Mouse (Mus musculus): ENCODE results near the gene Cd9. TPM values are rescaled to one million over a fixed set of nuclear protein-coding genes. Genes with fewer than 3 reads are reported as not detected.

The Cd9 gene
- polyA plus RNA-seq, 1 experiment from 2014 or later, result 168 TPM

- 70% methylated on average over 7 of the region's 7 CpGs for WGBS (ENCODE audit: insufficient replicate concordance)
- H3K36me3 ChIP-seq (ENCODE audit: control insufficient read depth, insufficient read depth), result no peaks in the 10 kb centered on the region
These were observed 33.3 kb downstream of the Cd9 start for GRCm38 (mm10) chr6:125461325-125461724.

GRCm38 (mm10) chr6:125460589-125460988, 34.0 kb downstream of the Cd9 start:
- Histone ChIP-seq H3K4me2 (ENCODE audit: low read depth, low read length) (no peak overlapping the region), H3K27me3 (ENCODE audit: control insufficient read depth, insufficient read depth, low read depth, low read length) (no peaks in the 10 kb centered on the region), H3K9ac (ENCODE audit: low read depth, low read length) (no peak overlapping the region), H3K4me1 (ENCODE audit: control insufficient read depth, low read depth, low read length) (peaks cover 3% of the 10 kb centered on the region; the same call in 1 of the 2 replicates), H3K36me3 (ENCODE audit: control insufficient read depth, insufficient read depth) (no peaks in the 10 kb centered on the region), H3K27ac (ENCODE audit: low read length) (no peak overlapping the region), H3K4me3 (ENCODE audit: low read depth, low read length) (no peak overlapping the region), H3K9me3 (replicated peaks; ENCODE audit: control insufficient read depth, low read length) (no peaks in the 10 kb centered on the region)
- 58% methylated on average over 11 of the region's 11 CpGs for WGBS (ENCODE audit: insufficient replicate concordance)
- no peak for ATAC-seq (ENCODE audit: low read depth)

More at GRCm38 (mm10) chr6:125461325-125461724, 33.3 kb downstream of the Cd9 start:
- Histone ChIP-seq H3K9me3 (replicated peaks; ENCODE audit: control insufficient read depth, low read length) (no peaks in the 10 kb centered on the region), H3K4me3 (ENCODE audit: low read depth, low read length) (no peak overlapping the region), H3K27me3 (ENCODE audit: control insufficient read depth, insufficient read depth, low read depth, low read length) (no peaks in the 10 kb centered on the region), H3K4me2 (ENCODE audit: low read depth, low read length) (no peak overlapping the region), H3K9ac (ENCODE audit: low read depth, low read length) (no peak overlapping the region), H3K27ac (ENCODE audit: low read length) (no peak overlapping the region), H3K4me1 (ENCODE audit: control insufficient read depth, low read depth, low read length) (peaks cover 3% of the 10 kb centered on the region; the same call in 1 of the 2 replicates)
- no peak for ATAC-seq (ENCODE audit: low read depth)

DNA sequence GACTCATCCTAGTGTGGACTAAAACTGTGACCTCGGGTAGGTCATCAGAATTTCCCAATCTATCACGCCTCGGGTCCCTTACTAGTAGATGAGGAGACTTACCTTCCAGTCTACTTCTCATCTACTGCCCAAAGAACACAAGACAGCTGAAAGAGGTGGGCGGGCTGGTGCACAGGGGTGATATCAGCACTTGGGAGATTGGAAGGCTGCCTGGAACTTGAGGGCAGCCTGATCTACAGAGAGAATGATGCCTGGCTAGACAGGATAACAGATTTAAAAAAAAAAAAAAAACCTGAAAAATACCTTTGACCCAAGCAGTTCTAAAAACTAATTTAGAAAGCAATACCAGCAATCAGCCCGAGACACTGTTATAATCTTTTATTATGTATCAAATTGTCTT, 34.7 kb downstream of the Cd9 start:
- no peaks in the 10 kb centered on the region for H3K9me3 ChIP-seq (replicated peaks; ENCODE audit: control insufficient read depth, low read length)
- no peak overlapping the region for H3K27ac ChIP-seq (ENCODE audit: low read length)
- no peaks in the 10 kb centered on the region for H3K27me3 ChIP-seq (ENCODE audit: control insufficient read depth, insufficient read depth, low read depth, low read length)
- no peak overlapping the region for H3K4me3 ChIP-seq (ENCODE audit: low read depth, low read length)
- ATAC-seq (ENCODE audit: low read depth), result peak; percentile 64; the same call in 1 of the 2 replicates
- H3K36me3 ChIP-seq (ENCODE audit: control insufficient read depth, insufficient read depth), result no peaks in the 10 kb centered on the region
- no peak overlapping the region for H3K4me2 ChIP-seq (ENCODE audit: low read depth, low read length)
- 41% methylated on average over 5 of the region's 5 CpGs for WGBS (ENCODE audit: insufficient replicate concordance)
- H3K9ac ChIP-seq (ENCODE audit: low read depth, low read length), result no peak overlapping the region
- peaks cover 3% of the 10 kb centered on the region; the same call in 1 of the 2 replicates for H3K4me1 ChIP-seq (ENCODE audit: control insufficient read depth, low read depth, low read length)

DNA sequence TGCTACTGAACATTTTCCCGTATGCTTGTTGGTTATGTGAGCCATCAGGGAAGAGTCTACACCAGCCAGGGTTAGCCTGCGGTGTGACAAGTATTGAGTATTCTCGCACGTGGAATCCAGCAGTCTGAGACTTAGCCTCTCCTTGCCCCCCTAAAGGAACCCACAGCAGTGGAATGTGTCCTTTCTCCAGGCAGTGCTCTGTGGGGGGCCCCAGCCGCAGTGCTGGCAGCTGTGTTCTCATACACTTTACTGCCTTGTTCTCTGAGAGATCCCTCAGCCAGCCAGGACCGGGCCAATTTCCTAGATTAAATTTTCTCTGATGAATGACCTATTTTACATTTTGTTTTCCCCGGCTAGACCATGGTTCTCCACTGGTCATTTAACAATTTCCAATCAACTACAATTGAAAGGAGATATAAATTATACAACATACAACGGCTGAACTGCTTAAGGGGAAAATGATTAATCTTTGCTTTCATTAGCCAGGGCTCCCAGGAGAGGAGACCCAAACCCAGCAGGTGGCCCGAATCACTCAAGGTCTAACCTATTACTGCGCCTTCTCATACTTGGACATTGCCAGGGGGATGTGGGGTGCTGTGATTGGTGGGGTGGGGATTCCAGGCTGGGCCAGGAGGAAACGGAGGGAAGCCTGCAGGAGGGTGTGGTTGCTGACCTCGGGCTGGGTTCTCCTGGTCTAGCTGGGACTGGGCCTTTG, 38.6 kb downstream of the Cd9 start:
- ATAC-seq (ENCODE audit: low read depth), result no peak
- Histone ChIP-seq H3K9ac (ENCODE audit: low read depth, low read length) (no peak overlapping the region), H3K4me2 (ENCODE audit: low read depth, low read length) (no peak overlapping the region), H3K4me3 (ENCODE audit: low read depth, low read length) (no peak overlapping the region), H3K27me3 (ENCODE audit: control insufficient read depth, insufficient read depth, low read depth, low read length) (no peaks in the 10 kb centered on the region), H3K9me3 (replicated peaks; ENCODE audit: control insufficient read depth, low read length) (no peaks in the 10 kb centered on the region), H3K36me3 (ENCODE audit: control insufficient read depth, insufficient read depth) (no peaks in the 10 kb centered on the region), H3K27ac (ENCODE audit: low read length) (no peak overlapping the region), H3K4me1 (ENCODE audit: control insufficient read depth, low read depth, low read length) (peaks cover 3% of the 10 kb centered on the region; the same call in 1 of the 2 replicates)
- 63% methylated on average over 12 of the region's 12 CpGs for WGBS (ENCODE audit: insufficient replicate concordance)

DNA sequence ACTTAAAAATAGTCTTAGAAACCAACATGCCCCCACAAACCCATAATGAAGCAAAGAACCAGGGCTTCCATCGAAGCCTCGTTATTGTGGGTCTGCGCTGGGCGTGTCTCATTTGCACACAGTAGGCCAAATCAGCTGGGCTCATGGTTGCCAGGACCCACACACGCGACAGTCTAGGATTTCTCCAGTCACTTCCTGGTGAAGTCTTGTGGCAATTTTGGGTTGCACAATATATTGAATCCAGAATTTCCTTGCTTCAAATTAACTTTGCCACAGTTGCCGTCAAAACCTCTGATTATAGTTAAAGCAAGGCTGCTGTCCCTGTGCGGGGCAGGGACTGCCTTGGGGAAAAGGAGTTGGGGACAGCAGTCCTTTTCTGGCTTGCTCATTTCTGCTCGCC, 39.9 kb downstream of the Cd9 start:
- H3K27me3 ChIP-seq (ENCODE audit: control insufficient read depth, insufficient read depth, low read depth, low read length), result no peaks in the 10 kb centered on the region
- H3K36me3 ChIP-seq (ENCODE audit: control insufficient read depth, insufficient read depth), result no peaks in the 10 kb centered on the region
- H3K9ac ChIP-seq (ENCODE audit: low read depth, low read length), result no peak overlapping the region
- H3K4me3 ChIP-seq (ENCODE audit: low read depth, low read length), result no peak overlapping the region
- WGBS (ENCODE audit: insufficient replicate concordance), result 71% methylated on average over 9 of the region's 9 CpGs
- no peak for ATAC-seq (ENCODE audit: low read depth)
- H3K9me3 ChIP-seq (replicated peaks; ENCODE audit: control insufficient read depth, low read length), result no peaks in the 10 kb centered on the region
- no peak overlapping the region for H3K4me2 ChIP-seq (ENCODE audit: low read depth, low read length)
- H3K4me1 ChIP-seq (ENCODE audit: control insufficient read depth, low read depth, low read length), result peaks cover 2% of the 10 kb centered on the region; the same call in 1 of the 2 replicates
- H3K27ac ChIP-seq (ENCODE audit: low read length), result no peak overlapping the region

DNA sequence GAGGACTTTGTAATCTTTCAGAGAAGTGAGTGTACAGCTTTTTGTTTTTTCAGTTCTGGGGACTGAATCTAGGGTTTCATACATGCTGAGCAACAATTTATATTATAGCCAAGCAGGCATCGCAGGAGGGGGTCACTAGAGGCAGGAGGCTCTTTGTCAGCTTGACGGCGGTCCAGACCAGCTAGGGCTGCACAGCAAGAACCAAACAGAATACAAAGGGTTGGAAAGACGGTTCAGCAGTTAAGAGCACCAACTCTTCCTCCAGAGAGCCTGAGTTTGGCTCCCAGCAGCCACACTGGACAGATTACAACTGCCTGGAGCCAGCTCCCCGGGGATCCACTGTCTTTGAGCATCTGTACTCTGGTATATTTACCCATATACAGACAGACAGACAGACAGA, 40.3 kb downstream of the Cd9 start:
- no peak overlapping the region for H3K4me3 ChIP-seq (ENCODE audit: low read depth, low read length)
- no peak for ATAC-seq (ENCODE audit: low read depth)
- H3K27ac ChIP-seq (ENCODE audit: low read length), result no peak overlapping the region
- H3K9ac ChIP-seq (ENCODE audit: low read depth, low read length), result no peak overlapping the region
- no peaks in the 10 kb centered on the region for H3K9me3 ChIP-seq (replicated peaks; ENCODE audit: control insufficient read depth, low read length)
- no peaks in the 10 kb centered on the region for H3K27me3 ChIP-seq (ENCODE audit: control insufficient read depth, insufficient read depth, low read depth, low read length)
- no peaks in the 10 kb centered on the region for H3K36me3 ChIP-seq (ENCODE audit: control insufficient read depth, insufficient read depth)
- H3K4me2 ChIP-seq (ENCODE audit: low read depth, low read length), result no peak overlapping the region
- H3K4me1 ChIP-seq (ENCODE audit: control insufficient read depth, low read depth, low read length), result no peaks in the 10 kb centered on the region
- WGBS (ENCODE audit: insufficient replicate concordance), result 69% methylated on average over 5 of the region's 5 CpGs

GRCm38 (mm10) chr6:125447660-125448059, 46.9 kb downstream of the Cd9 start:
- WGBS (ENCODE audit: insufficient replicate concordance), result 41% methylated on average over 2 of the region's 2 CpGs
- H3K9me3 ChIP-seq (replicated peaks; ENCODE audit: control insufficient read depth, low read length), result no peaks in the 10 kb centered on the region
- H3K4me2 ChIP-seq (ENCODE audit: low read depth, low read length), result no peak overlapping the region
- H3K9ac ChIP-seq (ENCODE audit: low read depth, low read length), result no peak overlapping the region
- H3K27me3 ChIP-seq (ENCODE audit: control insufficient read depth, insufficient read depth, low read depth, low read length), result no peaks in the 10 kb centered on the region
- no peak for ATAC-seq (ENCODE audit: low read depth)
- no peak overlapping the region for H3K27ac ChIP-seq (ENCODE audit: low read length)
- no peaks in the 10 kb centered on the region for H3K4me1 ChIP-seq (ENCODE audit: control insufficient read depth, low read depth, low read length)
- H3K36me3 ChIP-seq (ENCODE audit: control insufficient read depth, insufficient read depth), result no peaks in the 10 kb centered on the region
- no peak overlapping the region for H3K4me3 ChIP-seq (ENCODE audit: low read depth, low read length)

GRCm38 (mm10) chr6:125447205-125447604, 47.4 kb downstream of the Cd9 start:
- 44% methylated on average over 4 of the region's 4 CpGs for WGBS (ENCODE audit: insufficient replicate concordance)
- Histone ChIP-seq H3K9me3 (replicated peaks; ENCODE audit: control insufficient read depth, low read length) (no peaks in the 10 kb centered on the region), H3K4me1 (ENCODE audit: control insufficient read depth, low read depth, low read length) (no peaks in the 10 kb centered on the region), H3K4me3 (ENCODE audit: low read depth, low read length) (no peak overlapping the region), H3K27me3 (ENCODE audit: control insufficient read depth, insufficient read depth, low read depth, low read length) (no peaks in the 10 kb centered on the region), H3K4me2 (ENCODE audit: low read depth, low read length) (no peak overlapping the region), H3K36me3 (ENCODE audit: control insufficient read depth, insufficient read depth) (no peaks in the 10 kb centered on the region), H3K9ac (ENCODE audit: low read depth, low read length) (no peak overlapping the region), H3K27ac (ENCODE audit: low read length) (no peak overlapping the region)
- ATAC-seq (ENCODE audit: low read depth), result no peak

DNA sequence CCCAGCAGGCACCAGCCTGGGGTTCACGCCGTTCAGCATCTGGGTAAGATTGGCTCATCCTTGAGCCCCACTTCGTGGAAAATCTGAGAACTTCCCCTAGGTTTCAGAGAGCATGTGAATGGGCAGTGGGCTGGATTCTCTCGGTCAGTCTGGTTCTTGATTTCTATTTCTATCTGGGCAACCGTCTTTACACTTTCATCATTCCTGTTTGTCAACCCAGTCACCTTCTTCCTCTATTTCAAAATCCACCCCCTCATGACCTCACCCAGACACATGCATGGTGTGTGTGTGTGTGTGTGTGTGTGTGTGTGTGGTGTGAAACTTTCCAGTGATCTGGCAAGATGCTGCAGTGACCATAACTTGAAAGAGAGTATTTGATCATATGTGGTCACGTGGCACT, 49.2 kb downstream of the Cd9 start:
- no peak overlapping the region for H3K9ac ChIP-seq (ENCODE audit: low read depth, low read length)
- 45% methylated on average over 6 of the region's 6 CpGs for WGBS (ENCODE audit: insufficient replicate concordance)
- no peaks in the 10 kb centered on the region for H3K4me1 ChIP-seq (ENCODE audit: control insufficient read depth, low read depth, low read length)
- H3K27ac ChIP-seq (ENCODE audit: low read length), result no peak overlapping the region
- H3K27me3 ChIP-seq (ENCODE audit: control insufficient read depth, insufficient read depth, low read depth, low read length), result no peaks in the 10 kb centered on the region
- no peak overlapping the region for H3K4me3 ChIP-seq (ENCODE audit: low read depth, low read length)
- H3K4me2 ChIP-seq (ENCODE audit: low read depth, low read length), result no peak overlapping the region
- peak; percentile 30; the same call in 1 of the 2 replicates for ATAC-seq (ENCODE audit: low read depth)
- no peaks in the 10 kb centered on the region for H3K36me3 ChIP-seq (ENCODE audit: control insufficient read depth, insufficient read depth)
- no peaks in the 10 kb centered on the region for H3K9me3 ChIP-seq (replicated peaks; ENCODE audit: control insufficient read depth, low read length)

Data from liver, embryonic 16.5 days (tissue).